Mouse (Mus musculus) cerebellum, adult 8-10 months (tissue): ENCODE results near the gene Serpina1c.
"Not testable (repeated sequence)": the region's sequence is repeated elsewhere in the genome, so short reads cannot be mapped to it uniquely, and the experiment has no call there.

Source experiments
- DNase-seq: peaks from one replicate; pipeline ENCODE4 v3.0.0; 2022

The Serpina1c gene

GRCm38 (mm10) chr12:103904837-103905340, at the start of gene Serpina1c:
Gene Serpina1c (minus strand): TSS chr12:103904887.
- not testable (repeated sequence) for DNase-seq

GRCm38 (mm10) chr12:103952972-103953371, 48.3 kb upstream of the Serpina1c start:
- DNase-seq, result not testable (repeated sequence)

- DNase-seq, result no peak
These were observed 41.6 kb upstream of the Serpina1c start for GRCm38 (mm10) chr12:103946243-103946642.

- DNase-seq, result not testable (repeated sequence)
These were observed 4.5 kb upstream of the Serpina1c start for GRCm38 (mm10) chr12:103909181-103909580.

GRCm38 (mm10) chr12:103907746-103908145, 3.1 kb upstream of the Serpina1c start:
- not testable (repeated sequence) for DNase-seq

- not testable (repeated sequence) for DNase-seq
These were observed 2.8 kb downstream of the Serpina1c start for GRCm38 (mm10) chr12:103901929-103902328.

- not testable (repeated sequence) for DNase-seq
These were observed 37.8 kb downstream of the Serpina1c start for GRCm38 (mm10) chr12:103866873-103867272.

- not testable (repeated sequence) for DNase-seq
These were observed 41.3 kb downstream of the Serpina1c start, which contains the start of gene Serpina1a for GRCm38 (mm10) chr12:103863101-103863974. Gene Serpina1a (minus strand): TSS chr12:103863562.

GRCm38 (mm10) chr12:103860976-103861375, 43.7 kb downstream of the Serpina1c start:
- DNase-seq, result no peak

- DNase-seq, result not testable (repeated sequence)
These were observed 44.1 kb downstream of the Serpina1c start for GRCm38 (mm10) chr12:103860571-103860970.

- DNase-seq, result not testable (repeated sequence)
These were observed 45.1 kb downstream of the Serpina1c start for GRCm38 (mm10) chr12:103859584-103859983.

GRCm38 (mm10) chr12:103853032-103853431, 51.7 kb downstream of the Serpina1c start:
- DNase-seq, result not testable (repeated sequence)
